Mouse (Mus musculus) forebrain, embryonic 14.5 days (tissue): ENCODE data around the gene Jade1. TPM values are rescaled to one million over a fixed set of nuclear protein-coding genes. Genes with fewer than 3 reads are reported as not detected.
A peak's percentile ranks its signal among the peaks of the same experiment; 100 is the strongest.

Experiments used
- ATAC-seq: fragments of 200-750 bp; cut with Nextera tagmentation; 2 replicates; pipeline ENCODE4 v1.8.0; 2017; ENCODE audit warnings: mild to moderate bottlenecking, moderate library complexity
- DNase-seq: peaks from one replicate; pipeline ENCODE4 v3.0.0-alpha.2; 2015; ENCODE audit warnings: low spot score
- H3K27ac ChIP-seq: fragments of 300-500 bp; sonication (generic); 2 replicates; pipeline ENCODE4 v1.5.1; 2014; ENCODE audit warnings: low read depth, mild to moderate bottlenecking, control low read depth, low read length, moderate library complexity
- H3K27me3 ChIP-seq: fragments of 300-500 bp; sonication (generic); replicated peaks from 2 replicates; pipeline ENCODE4 v1.6.1; 2014; ENCODE audit warnings: low read length, control low read depth, mixed read lengths; ENCODE audit not compliant: control insufficient read depth, insufficient read depth
- H3K36me3 ChIP-seq: fragments of 300-500 bp; sonication (generic); 2 replicates; pipeline ENCODE4 v1.6.1; 2014; ENCODE audit warnings: low read length, control low read depth; ENCODE audit not compliant: control insufficient read depth, insufficient read depth
- H3K4me1 ChIP-seq: fragments of 300-500 bp; sonication (generic); 2 replicates; pipeline ENCODE4 v1.6.1; 2014; ENCODE audit warnings: antibody characterized with exemption, low read length, control low read depth; ENCODE audit not compliant: control insufficient read depth, insufficient read depth
- H3K4me2 ChIP-seq: fragments of 300-500 bp; sonication (generic); 2 replicates; pipeline ENCODE4 v1.6.1; 2014; ENCODE audit warnings: mild to moderate bottlenecking, control low read depth, low read length
- H3K4me3 ChIP-seq: fragments of 300-500 bp; sonication (generic); 2 replicates; pipeline ENCODE4 v1.5.1; 2014; ENCODE audit warnings: low read depth, low read length, control low read depth
- H3K9ac ChIP-seq: fragments of 300-500 bp; sonication (generic); 2 replicates; pipeline ENCODE4 v1.6.1; 2014; ENCODE audit warnings: mild to moderate bottlenecking, low read length, control low read depth, moderate library complexity
- H3K9me3 ChIP-seq: fragments of 300-500 bp; sonication (generic); replicated peaks from 2 replicates; pipeline ENCODE4 v1.6.1; 2016; ENCODE audit warnings: low read length, control low read depth, mixed read lengths; ENCODE audit not compliant: control insufficient read depth
- WGBS: fragments of 180-500 bp; shearing (Covaris S2); extraction: QIAGEN DNeasy Blood & Tissue Kit; methylation state at CpG from one replicate; pipeline ENCODE4 v1.1.7; 2014; 5-methylcytosine and 5-hydroxymethylcytosine counted together
- polyA plus RNA-seq: library from polyadenylated mRNA; unstranded; fragments of >200 nt; fragmentation: Nextera tagmentation; extraction: Ambion mirVana; gene quantifications from 2 replicates; pipeline ENCODE4 v1.2.1, GENCODE M21; 2014

The Jade1 gene
- polyA plus RNA-seq, 1 experiment from 2014 or later = 11.9 TPM

- no peaks in the 10 kb centered on the region for H3K27me3 ChIP-seq
- peaks cover 43% of the 10 kb centered on the region for H3K36me3 ChIP-seq
- no peak overlapping the region for H3K27ac ChIP-seq
- H3K4me2 ChIP-seq = no peak overlapping the region
- H3K9me3 ChIP-seq = no peaks in the 10 kb centered on the region
- H3K9ac ChIP-seq = no peak overlapping the region
- no peak for ATAC-seq
- H3K4me3 ChIP-seq = no peak overlapping the region
- H3K4me1 ChIP-seq = peaks cover 4% of the 10 kb centered on the region; the same call in 1 of the 2 replicates
- WGBS = 94% methylated on average over 5 of the region's 5 CpGs
- no peak for DNase-seq
Measured at GRCm38 (mm10) chr3:41614230-41614985, 58.9 kb downstream of the Jade1 start.

DNA sequence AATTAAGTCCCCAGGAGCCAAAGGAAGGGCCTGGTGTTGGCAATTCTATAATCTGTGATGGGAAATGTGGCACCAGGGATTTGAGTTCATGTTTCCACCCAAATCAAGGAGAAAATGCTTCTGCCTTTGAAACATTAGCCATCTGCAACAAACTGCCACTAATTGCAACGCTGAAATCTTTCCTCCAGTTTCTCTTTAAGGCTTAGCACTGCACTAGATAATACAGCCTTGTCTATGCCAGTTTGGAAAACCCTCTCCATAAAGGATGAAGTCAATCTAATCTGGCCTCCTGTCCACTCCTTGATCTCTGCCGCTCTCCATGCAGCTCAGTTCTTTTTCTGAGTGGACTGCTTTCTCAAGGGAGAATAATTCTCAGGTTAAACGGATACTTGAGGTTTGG, 62.5 kb downstream of the Jade1 start:
- DNase-seq = peak; percentile 37

GRCm38 (mm10) chr3:41618488-41618887, 63.0 kb downstream of the Jade1 start:
- no peaks in the 10 kb centered on the region for H3K27me3 ChIP-seq
- H3K4me2 ChIP-seq = no peak overlapping the region
- H3K9me3 ChIP-seq = no peaks in the 10 kb centered on the region
- H3K4me3 ChIP-seq = no peak overlapping the region
- peaks cover 12% of the 10 kb centered on the region for H3K36me3 ChIP-seq
- DNase-seq = peak; percentile 76
- H3K27ac ChIP-seq = peak overlapping the region; percentile 50; the same call in 1 of the 2 replicates
- H3K9ac ChIP-seq = no peak overlapping the region
- 57% methylated on average over 3 of the region's 3 CpGs for WGBS
- peak; percentile 76; the same call in 1 of the 2 replicates for ATAC-seq
- H3K4me1 ChIP-seq = peaks cover 4% of the 10 kb centered on the region; the same call in 1 of the 2 replicates

More for the DNA sequence above, 62.5 kb downstream of the Jade1 start:
- 60% methylated on average over 3 of the region's 3 CpGs for WGBS
- H3K36me3 ChIP-seq = peaks cover 16% of the 10 kb centered on the region
- no peaks in the 10 kb centered on the region for H3K27me3 ChIP-seq
- H3K4me2 ChIP-seq = no peak overlapping the region
- H3K9ac ChIP-seq = no peak overlapping the region
- peak overlapping the region; percentile 50; the same call in 1 of the 2 replicates for H3K27ac ChIP-seq
- peaks cover 4% of the 10 kb centered on the region; the same call in 1 of the 2 replicates for H3K4me1 ChIP-seq
- ATAC-seq = peak; percentile 18; the same call in 1 of the 2 replicates
- H3K9me3 ChIP-seq = no peaks in the 10 kb centered on the region
- no peak overlapping the region for H3K4me3 ChIP-seq

GRCm38 (mm10) chr3:41620971-41621370, 65.4 kb downstream of the Jade1 start:
- Histone ChIP-seq H3K9ac (no peak overlapping the region), H3K27ac (no peak overlapping the region), H3K27me3 (no peaks in the 10 kb centered on the region), H3K9me3 (no peaks in the 10 kb centered on the region), H3K4me3 (no peak overlapping the region), H3K4me2 (no peak overlapping the region), H3K36me3 (no peaks in the 10 kb centered on the region; the same call in 1 of the 2 replicates), H3K4me1 (peaks cover 4% of the 10 kb centered on the region; the same call in 1 of the 2 replicates)
- 89% methylated on average over 7 of the region's 7 CpGs for WGBS
- ATAC-seq (no peak), DNase-seq (no peak)

GRCm38 (mm10) chr3:41655642-41656041, 100.1 kb downstream of the Jade1 start:
- no peak overlapping the region for H3K27ac ChIP-seq
- no peaks in the 10 kb centered on the region for H3K9me3 ChIP-seq
- H3K4me2 ChIP-seq = no peak overlapping the region
- no peak overlapping the region for H3K4me3 ChIP-seq
- H3K27me3 ChIP-seq = no peaks in the 10 kb centered on the region
- WGBS = 92% methylated on average over 1 of the region's 1 CpGs
- H3K9ac ChIP-seq = no peak overlapping the region
- ATAC-seq = no peak
- peaks cover 11% of the 10 kb centered on the region for H3K36me3 ChIP-seq
- no peak for DNase-seq
- H3K4me1 ChIP-seq = no peaks in the 10 kb centered on the region

Other genes starting within 250 kb of the Jade1 start
- 13.1 and 15.0 TPM in 2 replicates for gene Sclt1, start 186.8 kb downstream of the Jade1 start, polyA plus RNA-seq
- gene D3Ertd751e, start 186.9 kb downstream of the Jade1 start, polyA plus RNA-seq = 10.4 and 10.6 TPM in 2 replicates